In the genomic region with DNA sequence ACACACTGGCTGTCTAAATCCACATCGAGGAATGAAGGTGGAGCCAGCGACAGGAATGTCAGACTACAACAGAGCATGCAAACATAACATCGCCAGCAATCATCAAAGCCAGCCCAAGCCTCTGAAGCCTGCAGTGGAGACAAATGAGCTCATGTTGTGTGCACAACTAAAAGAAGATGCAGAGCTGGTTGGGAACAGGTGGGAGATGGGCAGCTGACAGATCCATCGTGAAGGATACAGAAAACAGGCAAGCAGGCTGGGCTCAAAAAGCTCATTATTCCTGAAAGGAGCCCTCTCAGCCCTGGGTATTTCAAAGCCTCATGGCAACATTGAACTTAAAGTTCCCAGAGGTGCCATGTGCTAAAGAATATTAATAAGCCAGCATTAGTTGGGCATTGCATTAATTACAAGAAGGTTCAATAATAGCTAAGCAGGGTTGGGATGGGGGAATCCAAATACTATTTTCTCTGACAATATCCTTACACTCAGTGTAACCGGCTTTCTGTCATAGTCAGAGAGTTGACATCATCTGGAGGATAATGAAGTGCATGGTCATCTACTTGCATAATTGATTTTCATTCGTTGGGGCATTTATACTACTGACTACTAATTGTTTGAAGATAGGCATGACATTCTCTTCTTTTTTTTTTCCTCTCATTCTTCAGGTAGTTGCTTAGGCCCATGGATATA, we compare ENCODE assay signal across 23 mouse cellular contexts.
A peak's percentile ranks its signal among the peaks of the same experiment; 100 is the strongest.
DNase-seq lines count a peak whose midpoint lies in the region; ATAC-seq and TF ChIP-seq lines count a peak whose summit lies in the region.
"Had no signal": no experiment of that assay in that cellular context is flagged by ENCODE, and none has a peak within 500 bp of the region (broad histone marks: within the 10 kb centered on the region; RNA-seq: fewer than 3 reads in every experiment).

No protein-coding gene starts in this region.

- TF ChIP-seq POLR2A in kidney, adult 2 months (IDR thresholded peaks at IDR 0.05; ENCODE audit: low read depth, low read length): no peak

- TF ChIP-seq CTCF in kidney, adult 2 months (conservative IDR thresholded peaks at IDR 0.05; ENCODE audit: insufficient read depth, insufficient read length, low read depth, low read length): no peak

- intact Hi-C loops in left cerebral cortex, postnatal 36 days (cut with DNase I): no loop called here

- no peak overlapping the region for H3K4me2 ChIP-seq in neural tube, embryonic 13.5 days
- no peak overlapping the region for H3K4me2 ChIP-seq in neural tube, embryonic 15.5 days
- no peak overlapping the region for H3K4me2 ChIP-seq in midbrain, embryonic 12.5 days (replicated peaks)
- H3K4me2 ChIP-seq: heart, embryonic 12.5 days had no signal

- peak; percentile 27; the same call in 1 of the 2 replicates for ATAC-seq in neural tube, embryonic 13.5 days (ENCODE audit: low read depth)
- no peak for ATAC-seq in neural tube, embryonic 15.5 days (ENCODE audit: low FRiP score)
- peak; percentile 67 for ATAC-seq in midbrain, embryonic 12.5 days (ENCODE audit: low FRiP score, low read depth)
- ATAC-seq: CD4-positive, CD25-positive, alpha-beta regulatory T cell, adult 4 months; inflammation-experienced regulatory T-cells, adult 6 months; liver, postnatal 0 days; Patski had no signal

- H3K4me1 ChIP-seq in neural tube, embryonic 13.5 days (replicated peaks): peaks cover 19% of the 10 kb centered on the region
- H3K4me1 ChIP-seq in neural tube, embryonic 15.5 days: peaks cover 16% of the 10 kb centered on the region
- H3K4me1 ChIP-seq in midbrain, embryonic 12.5 days: peaks cover 23% of the 10 kb centered on the region
- no peaks in the 10 kb centered on the region for H3K4me1 ChIP-seq in kidney, adult 2 months (ENCODE audit: control insufficient read depth, insufficient read depth, low read length)
- H3K4me1 ChIP-seq: heart, embryonic 12.5 days; megakaryocyte, embryonic 14.5 days had no signal

- peak; percentile 6 for DNase-seq in embryo, embryonic 10 days (ENCODE audit: low spot score)
- DNase-seq in embryo, embryonic 10.5 days (ENCODE audit: low spot score): no peak
- no peak for DNase-seq in heart, adult 11 months
- no peak for DNase-seq in left cerebral cortex, postnatal 36 days (ENCODE audit: low spot score in 2 of 2)
- no peak for DNase-seq in kidney, adult 2 months
- DNase-seq: cerebellum, postnatal 14 days; heart, postnatal 14 days; kidney, adult 8-10 months; kidney, postnatal 14 days; liver, postnatal 0 days; lung, postnatal 14 days; right cerebral cortex, postnatal 4 days; thymus, adult 2 months had no signal

- 45% methylated on average over 6 of the region's 6 CpGs for WGBS in neural tube, embryonic 13.5 days
- WGBS in neural tube, embryonic 15.5 days: 46% methylated on average over 6 of the region's 6 CpGs
- 42% methylated on average over 6 of the region's 6 CpGs for WGBS in midbrain, embryonic 12.5 days
- 85% methylated on average over 6 of the region's 6 CpGs for WGBS in kidney, adult 2 months

- no peak overlapping the region for H3K27ac ChIP-seq in neural tube, embryonic 13.5 days (replicated peaks)
- H3K27ac ChIP-seq in neural tube, embryonic 15.5 days (replicated peaks): no peak overlapping the region
- no peak overlapping the region for H3K27ac ChIP-seq in midbrain, embryonic 12.5 days (replicated peaks)
- H3K27ac ChIP-seq in kidney, adult 2 months (ENCODE audit: insufficient read depth, low read depth, low read length): no peak overlapping the region
- H3K27ac ChIP-seq: embryonic facial prominence, embryonic 10.5 days; layer of hippocampus, adult 2 months had no signal

- H3K9me3 ChIP-seq in neural tube, embryonic 13.5 days: no peaks in the 10 kb centered on the region
- H3K9me3 ChIP-seq in neural tube, embryonic 15.5 days (replicated peaks): no peaks in the 10 kb centered on the region
- no peaks in the 10 kb centered on the region for H3K9me3 ChIP-seq in midbrain, embryonic 12.5 days
- H3K9me3 ChIP-seq: embryonic facial prominence, embryonic 10.5 days had no signal

- no peak overlapping the region for H3K9ac ChIP-seq in neural tube, embryonic 13.5 days
- H3K9ac ChIP-seq in neural tube, embryonic 15.5 days (replicated peaks): no peak overlapping the region
- H3K9ac ChIP-seq in midbrain, embryonic 12.5 days (replicated peaks): no peak overlapping the region
- H3K9ac ChIP-seq: heart, embryonic 12.5 days; liver, postnatal 0 days had no signal

- no peaks in the 10 kb centered on the region for H3K36me3 ChIP-seq in neural tube, embryonic 13.5 days
- H3K36me3 ChIP-seq in neural tube, embryonic 15.5 days: no peaks in the 10 kb centered on the region
- no peaks in the 10 kb centered on the region for H3K36me3 ChIP-seq in midbrain, embryonic 12.5 days
- H3K36me3 ChIP-seq in kidney, adult 2 months (ENCODE audit: control insufficient read depth, insufficient read depth, low read length): no peaks in the 10 kb centered on the region
- H3K36me3 ChIP-seq: embryonic facial prominence, embryonic 10.5 days; heart, embryonic 12.5 days had no signal

- 0 out of 2 replicates have a peak, but pooled peaks cover 4% of the 10 kb centered on the region for H3K27me3 ChIP-seq in neural tube, embryonic 13.5 days
- no peaks in the 10 kb centered on the region for H3K27me3 ChIP-seq in neural tube, embryonic 15.5 days (replicated peaks)
- H3K27me3 ChIP-seq in midbrain, embryonic 12.5 days: peaks cover 46% of the 10 kb centered on the region
- no peaks in the 10 kb centered on the region; the same call in 1 of the 2 replicates for H3K27me3 ChIP-seq in kidney, adult 2 months (replicated peaks; ENCODE audit: control insufficient read depth, insufficient read depth, low read length)
- H3K27me3 ChIP-seq: heart, embryonic 12.5 days; megakaryocyte, embryonic 14.5 days; Patski had no signal

- no peak overlapping the region for H3K4me3 ChIP-seq in neural tube, embryonic 13.5 days
- H3K4me3 ChIP-seq in neural tube, embryonic 15.5 days (replicated peaks): no peak overlapping the region
- H3K4me3 ChIP-seq in midbrain, embryonic 12.5 days: no peak overlapping the region
- H3K4me3 ChIP-seq in kidney, adult 2 months (ENCODE audit: insufficient read depth, low read depth, low read length): no peak overlapping the region
- H3K4me3 ChIP-seq: embryonic facial prominence, embryonic 10.5 days; heart, embryonic 12.5 days; layer of hippocampus, adult 2 months; megakaryocyte, embryonic 14.5 days had no signal
